Mouse (Mus musculus): ENCODE data around the gene Psrc1. TPM values are rescaled to one million over a fixed set of nuclear protein-coding genes. Genes with fewer than 3 reads are reported as not detected.

Psrc1 gene
- total RNA-seq, 4 experiments from 2014 or later, result 0.20 to 0.31 (median 0.22) TPM; not detected in 1

- DNase-seq (ENCODE audit: low spot score), result peak; percentile 26
Measured at GRCm38 (mm10) chr3:108423844-108424801, 40.5 kb downstream of the Psrc1 start.

GRCm38 (mm10) chr3:108424944-108425623, 41.4 kb downstream of the Psrc1 start:
- DNase-seq (ENCODE audit: low spot score), result no peak

- no peak for DNase-seq (ENCODE audit: low spot score)
Measured at GRCm38 (mm10) chr3:108425624-108426018, 42.0 kb downstream of the Psrc1 start.

DNA sequence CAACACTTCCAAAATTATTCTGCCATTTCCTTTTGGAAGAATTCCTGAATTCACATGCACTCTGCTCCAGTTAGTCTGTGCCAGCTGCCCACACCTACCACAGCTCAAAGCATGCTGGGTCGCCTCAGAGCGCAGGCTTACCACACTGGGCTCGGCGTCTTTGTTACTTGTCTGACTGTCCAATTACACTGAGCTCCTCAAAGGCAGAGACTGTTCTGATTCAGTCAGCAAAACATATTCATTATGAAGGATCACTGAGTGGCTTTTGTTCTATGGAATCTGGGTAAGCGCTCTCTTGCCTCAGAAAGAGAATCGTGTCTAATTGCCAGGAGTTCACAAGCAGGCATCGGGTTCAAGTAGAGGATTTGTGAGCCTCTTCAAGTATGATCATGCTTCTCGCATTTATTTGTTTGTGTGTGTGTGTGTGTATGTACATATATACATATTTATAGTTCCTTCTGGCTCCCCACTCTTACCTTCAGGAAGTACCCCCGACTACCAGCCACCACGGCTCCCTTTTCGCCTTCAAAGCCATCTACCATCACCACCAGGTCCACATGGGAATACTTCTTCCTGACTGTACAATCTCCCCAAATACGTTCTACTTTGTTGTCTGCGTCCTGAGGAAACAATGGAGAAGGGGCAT, 49.0 kb downstream of the Psrc1 start:
- no peak for DNase-seq (ENCODE audit: low spot score)

DNA sequence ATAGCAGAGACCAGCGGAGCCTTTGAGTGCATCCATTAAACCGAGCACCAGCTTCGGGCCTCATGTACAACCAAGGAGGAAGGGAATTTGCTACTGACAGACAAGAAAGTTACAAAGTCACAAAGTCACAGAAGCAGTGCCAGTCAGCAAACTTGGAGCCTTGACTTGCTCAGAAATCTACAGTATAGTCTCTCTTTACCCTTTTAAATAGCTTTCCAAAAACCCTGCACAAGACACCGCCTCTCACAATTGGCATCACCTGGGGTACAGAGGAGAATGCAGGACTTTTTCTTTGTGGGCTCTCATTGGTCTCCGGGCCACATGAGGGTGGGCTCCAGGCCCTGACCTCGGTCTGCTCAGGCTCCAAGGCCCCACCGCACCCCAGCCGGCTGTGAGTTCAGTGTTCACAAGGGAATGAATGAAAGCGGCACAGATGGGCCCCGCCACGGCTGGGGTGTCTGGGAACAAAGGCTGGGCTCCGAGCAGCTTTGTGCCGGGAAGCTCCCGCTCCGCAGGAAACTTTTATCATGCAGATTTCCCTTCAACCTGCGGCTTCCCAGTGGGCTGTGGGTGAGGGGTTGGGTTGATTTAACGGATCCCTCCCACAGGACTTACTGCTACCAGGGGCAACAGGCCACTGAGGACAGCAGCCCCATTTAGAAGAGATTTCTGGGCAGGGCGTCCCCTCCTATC, 49.7 kb downstream of the Psrc1 start:
- no peak for DNase-seq (ENCODE audit: low spot score)

- no peak for DNase-seq (ENCODE audit: low spot score)
Measured at GRCm38 (mm10) chr3:108433881-108434495, 50.3 kb downstream of the Psrc1 start.

DNA sequence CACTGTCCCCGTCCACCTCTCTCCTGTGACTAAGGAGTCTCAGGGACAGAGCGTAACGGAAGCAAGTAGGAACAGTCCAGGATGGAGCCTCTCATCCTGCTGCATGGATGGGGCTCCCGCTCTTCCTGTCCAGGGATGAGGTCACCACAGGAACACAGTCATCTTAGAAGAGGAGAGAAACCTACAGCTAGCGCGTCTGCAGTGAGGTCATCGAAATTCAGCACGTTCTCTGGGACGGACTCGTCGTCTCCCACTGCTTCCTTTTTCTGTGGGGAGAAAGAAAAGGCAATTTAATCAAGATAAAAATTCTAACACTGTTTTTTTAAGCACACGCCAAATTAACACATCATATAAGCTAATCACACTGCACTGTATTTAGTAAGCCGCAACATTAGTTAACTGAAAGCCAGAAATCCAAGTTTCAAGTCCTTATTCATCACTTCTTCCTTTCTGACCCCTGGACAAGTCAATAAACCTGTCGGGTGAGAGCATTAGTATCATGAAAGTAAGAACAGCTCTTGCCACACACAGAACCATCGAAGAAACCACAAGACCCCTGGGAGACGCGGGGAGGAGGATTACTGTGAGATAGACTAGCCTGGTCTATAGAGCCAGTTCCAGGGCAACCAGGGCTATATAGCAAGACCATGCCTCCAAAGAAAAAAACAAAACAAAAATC, 52.2 kb downstream of the Psrc1 start:
- peak; percentile 44 for DNase-seq (ENCODE audit: low spot score)

DNA sequence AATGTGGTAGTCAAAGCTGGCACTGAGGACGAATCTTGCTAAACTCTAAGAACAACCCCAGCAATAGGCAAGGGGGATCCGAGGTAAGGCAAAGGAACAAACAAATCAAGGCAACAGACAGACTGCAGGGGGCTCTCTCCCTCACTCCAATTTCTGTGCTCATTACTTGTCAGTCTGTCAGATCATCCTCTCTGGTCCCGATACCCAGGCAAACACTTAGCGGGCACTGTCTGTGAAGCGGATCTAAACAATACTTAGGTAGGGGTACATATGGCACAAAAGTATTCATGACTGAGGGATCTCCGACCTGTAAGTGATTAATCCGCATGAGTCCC, 52.7 kb downstream of the Psrc1 start:
- DNase-seq (ENCODE audit: low spot score), result no peak

Other genes starting within 250 kb of the Psrc1 start
- gene Gnai3, start 237.7 kb upstream of the Psrc1 start, total RNA-seq (2022), result 10 to 100 TPM; 12.7 to 15.9 (median 13.0) TPM
- gene Gpr61, start 229.0 kb upstream of the Psrc1 start, total RNA-seq (2022), result not detected
- gene Amigo1, start 197.5 kb upstream of the Psrc1 start, total RNA-seq (2022), result 10 to 100 TPM; 17.2 to 18.9 (median 18.1) TPM
- gene Cyb561d1, start 182.6 kb upstream of the Psrc1 start, total RNA-seq (2022), result 1 to 10 TPM; 5.4 to 8.3 (median 6.5) TPM
- gene Atxn7l2, start 172.9 kb upstream of the Psrc1 start, total RNA-seq (2022), result 1 to 10 TPM; 1.7 to 2.7 (median 2.3) TPM
- gene Sypl2, start 157.2 kb upstream of the Psrc1 start, total RNA-seq (2022), result 1 to 10 TPM; 1.3 to 2.4 (median 2.1) TPM
- gene Psma5, start 126.9 kb upstream of the Psrc1 start, total RNA-seq (2022), result 10 to 100 TPM; 46.3 to 59.0 (median 50.8) TPM
- 10 to 100 TPM; 17.5 to 20.2 (median 19.0) TPM for gene Sort1, start 99.8 kb upstream of the Psrc1 start, total RNA-seq (2022)
- 10 to 100 TPM; 42.7 to 64.1 (median 55.8) TPM for gene Mybphl, start 18.9 kb upstream of the Psrc1 start, total RNA-seq (2022)
- 10 to 100 TPM in 2 of 4 experiments, 1 to 10 TPM in 2; 7.4 to 10.9 (median 9.0) TPM for gene Celsr2, start 31.7 kb downstream of the Psrc1 start, total RNA-seq (2022)
- gene Sars, start 61.4 kb downstream of the Psrc1 start, total RNA-seq (2022), result 10 to 100 TPM; 76.6 to 83.9 (median 80.0) TPM
- not detected for gene 1700013F07Rik, start 150.3 kb downstream of the Psrc1 start, total RNA-seq (2022)
- under 1 TPM in 2 of 4 experiments, not detected in 2; 0.16 to 0.20 TPM for gene 5330417C22Rik, start 152.7 kb downstream of the Psrc1 start, total RNA-seq (2022)
- gene Tmem167b, start 178.6 kb downstream of the Psrc1 start, total RNA-seq (2022), result 10 to 100 TPM; 28.6 to 29.7 (median 29.1) TPM
- gene Taf13, start 187.9 kb downstream of the Psrc1 start, total RNA-seq (2022), result 10 to 100 TPM; 13.2 to 17.9 (median 15.8) TPM
- 10 to 100 TPM in 2 of 4 experiments, 1 to 10 TPM in 2; 7.2 to 10.3 (median 8.9) TPM for gene Wdr47, start 207.4 kb downstream of the Psrc1 start, total RNA-seq (2022)